Mouse (Mus musculus) liver, adult (tissue): ENCODE results near the gene Nedd4.

Experiments
- GATA4 ChIP-seq: IDR thresholded peaks from 2 replicates; pipeline ENCODE4 v1.6.1; 2014; ENCODE audit warnings: mild to moderate bottlenecking, low read length; ENCODE audit not compliant: insufficient replicate concordance

The Nedd4 gene

GRCm38 (mm10) chr9:72781466-72781865 is 119.3 kb downstream of the Nedd4 start:
- no peak for TF ChIP-seq GATA4

- no peak for TF ChIP-seq GATA4
Measured at GRCm38 (mm10) chr9:72782121-72782520, 120.0 kb downstream of the Nedd4 start.

- no peak for TF ChIP-seq GATA4
Measured at GRCm38 (mm10) chr9:72787732-72788131, 125.6 kb downstream of the Nedd4 start.

GRCm38 (mm10) chr9:72790530-72791212 is 128.5 kb downstream of the Nedd4 start:
- no peak for TF ChIP-seq GATA4

- TF ChIP-seq GATA4: no peak
Measured at GRCm38 (mm10) chr9:72791213-72791582, 129.1 kb downstream of the Nedd4 start.

- TF ChIP-seq GATA4: no peak
Measured at GRCm38 (mm10) chr9:72791681-72792080, 129.5 kb downstream of the Nedd4 start.

GRCm38 (mm10) chr9:72795243-72795642 is 133.1 kb downstream of the Nedd4 start:
- no peak for TF ChIP-seq GATA4

GRCm38 (mm10) chr9:72797136-72797621 is 135.0 kb downstream of the Nedd4 start:
- no peak for TF ChIP-seq GATA4
